Mouse (Mus musculus) Muller cell, postnatal 12 days (primary cell): Measurements from ENCODE around the gene Pdf.

Experiments
- DNase-seq: peaks from one replicate; pipeline ENCODE4 v3.0.0-alpha.2; 2015; ENCODE audit errors: inconsistent ontology term

Gene Pdf

GRCm38 (mm10) chr8:107048061-107048941 is at the start of gene Pdf:
Gene Pdf, minus strand, starts transcription at chr8:107048614.
- DNase-seq: peak; percentile 85

- peak; percentile 99 for DNase-seq
Measured at GRCm38 (mm10) chr8:107096366-107097036, 48.1 kb upstream of the Pdf start, which contains the start of gene Terf2. Gene Terf2, minus strand, starts transcription at chr8:107096547.

DNA sequence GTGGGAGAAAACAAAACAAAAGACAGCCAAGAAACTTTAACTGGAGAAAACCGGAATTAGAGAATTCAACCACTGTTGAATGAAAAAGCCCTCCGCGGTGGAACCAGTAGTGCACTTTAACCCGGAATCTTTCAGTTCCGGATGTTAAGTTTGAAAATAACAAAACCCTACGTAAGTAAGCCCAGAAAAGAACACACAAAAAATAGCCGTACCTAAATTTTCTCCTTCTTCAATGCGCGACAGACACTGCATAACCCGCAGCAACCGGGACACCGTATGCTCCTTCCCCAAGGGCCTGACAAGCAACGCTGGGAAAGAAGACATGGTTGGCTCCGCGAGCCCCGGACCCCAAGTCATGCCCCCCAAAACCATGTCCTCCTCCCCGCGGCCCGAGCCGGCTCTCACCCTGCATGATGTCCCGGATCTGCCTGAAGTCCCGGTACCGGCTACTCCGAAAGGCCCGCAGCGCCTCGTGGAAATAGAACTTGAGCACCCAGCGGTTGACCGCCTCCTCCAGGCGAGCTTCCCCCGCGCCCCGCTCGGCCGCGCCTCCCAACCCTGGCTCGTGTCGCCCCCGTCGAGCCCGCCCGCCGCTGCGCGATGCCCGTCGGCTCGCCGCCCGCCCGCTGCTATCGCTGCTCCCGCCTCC is 47.4 kb upstream of the Pdf start:
- DNase-seq: no peak

DNA sequence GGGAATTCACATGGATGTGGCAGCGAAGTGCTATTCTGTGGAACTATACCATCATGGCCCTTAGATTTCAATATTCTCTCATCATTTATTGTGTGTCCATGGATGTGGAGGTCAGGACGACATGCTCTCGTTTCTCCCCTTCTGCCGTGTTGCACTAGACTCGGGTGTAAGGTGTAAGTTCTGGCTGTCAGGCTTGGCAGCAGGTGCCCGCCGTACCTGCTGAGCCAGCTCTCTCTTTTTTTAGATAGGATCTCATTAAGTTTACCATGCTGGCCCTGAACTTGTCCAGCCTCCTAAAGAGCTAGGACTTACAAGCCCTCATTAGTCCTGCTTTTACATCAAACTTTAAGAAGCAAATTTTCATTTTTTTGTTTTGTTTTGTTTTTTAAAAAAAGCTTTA is 42.1 kb upstream of the Pdf start:
- no peak for DNase-seq

DNA sequence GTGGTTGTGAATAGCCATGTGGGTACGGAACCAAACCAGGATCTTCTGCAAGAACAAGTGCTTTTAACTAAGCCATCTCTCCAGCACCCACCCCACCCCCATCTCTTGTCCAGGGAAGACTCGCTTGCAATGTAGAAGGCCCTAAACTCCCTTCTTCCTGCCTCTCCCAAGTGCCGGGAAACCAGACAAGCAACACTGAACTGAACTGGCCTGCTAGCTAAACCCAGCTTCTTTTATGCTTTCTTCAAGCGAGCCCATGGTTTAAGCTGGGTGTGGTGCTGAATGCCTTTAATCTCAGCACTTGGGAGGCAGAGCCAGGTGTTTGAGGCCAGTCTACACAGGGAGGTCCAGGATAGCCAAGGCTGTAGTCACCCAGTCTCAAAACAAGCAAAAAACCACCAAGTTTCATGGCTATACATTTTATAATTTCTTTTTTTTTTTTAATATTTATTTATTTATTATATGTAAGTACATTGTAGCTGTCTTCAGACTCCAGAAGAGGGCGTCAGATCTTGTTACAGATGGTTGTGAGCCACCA is 40.2 kb upstream of the Pdf start:
- no peak for DNase-seq

- no peak for DNase-seq
Measured at GRCm38 (mm10) chr8:107086018-107086417, 37.6 kb upstream of the Pdf start.

DNA sequence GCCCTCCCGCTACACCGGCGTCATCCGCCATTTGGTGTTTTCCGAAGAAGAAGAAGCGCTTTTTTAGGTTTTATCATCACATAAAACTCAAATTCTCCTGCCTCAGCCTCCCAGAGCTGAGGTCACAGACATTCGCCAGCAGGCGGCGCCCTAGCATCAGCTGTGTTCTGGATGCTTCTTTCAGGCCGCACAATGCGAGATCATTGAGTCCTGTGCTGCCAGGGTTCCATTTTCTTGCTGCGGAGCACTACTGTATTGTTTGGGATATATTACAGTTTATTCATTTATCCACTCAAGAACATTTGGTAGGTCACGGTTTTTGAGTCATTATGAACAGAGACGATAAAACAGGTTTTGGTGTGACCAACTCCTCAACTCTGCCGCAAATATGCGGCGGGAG is 36.9 kb upstream of the Pdf start:
- no peak for DNase-seq

DNA sequence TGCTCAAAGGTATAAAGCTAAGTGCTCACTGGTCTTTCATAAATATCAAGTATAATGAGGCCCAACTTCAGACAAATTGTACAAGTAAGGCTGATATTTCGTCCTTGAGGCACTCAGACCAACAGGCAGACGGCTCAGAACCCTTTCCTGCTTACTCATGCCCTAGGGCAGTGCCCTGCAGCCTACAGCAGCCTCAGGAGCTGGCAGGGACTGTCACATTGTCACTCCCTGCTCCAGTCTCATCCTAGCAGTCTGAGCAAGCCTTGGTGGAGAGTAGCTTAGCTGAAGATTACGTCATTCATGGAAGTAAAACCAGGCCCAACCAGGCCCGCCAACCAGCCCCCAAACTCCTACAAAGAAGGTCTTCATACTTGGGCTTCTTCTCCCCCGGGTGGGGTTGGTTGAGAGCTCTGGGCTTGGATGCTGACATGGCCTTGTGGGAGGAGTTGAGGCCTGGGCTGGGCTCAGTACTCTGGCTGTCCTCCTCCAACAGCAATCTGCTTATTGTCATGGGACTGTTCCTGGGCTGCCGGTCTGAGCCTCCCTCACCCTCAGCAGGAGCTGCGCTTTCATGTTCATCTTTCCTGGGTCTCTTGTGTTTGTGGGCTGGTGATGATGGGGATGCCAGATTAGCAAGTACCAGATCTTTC is 27.9 kb upstream of the Pdf start:
- no peak for DNase-seq

- no peak for DNase-seq
Measured at GRCm38 (mm10) chr8:107074128-107074527, 25.7 kb upstream of the Pdf start.

DNA sequence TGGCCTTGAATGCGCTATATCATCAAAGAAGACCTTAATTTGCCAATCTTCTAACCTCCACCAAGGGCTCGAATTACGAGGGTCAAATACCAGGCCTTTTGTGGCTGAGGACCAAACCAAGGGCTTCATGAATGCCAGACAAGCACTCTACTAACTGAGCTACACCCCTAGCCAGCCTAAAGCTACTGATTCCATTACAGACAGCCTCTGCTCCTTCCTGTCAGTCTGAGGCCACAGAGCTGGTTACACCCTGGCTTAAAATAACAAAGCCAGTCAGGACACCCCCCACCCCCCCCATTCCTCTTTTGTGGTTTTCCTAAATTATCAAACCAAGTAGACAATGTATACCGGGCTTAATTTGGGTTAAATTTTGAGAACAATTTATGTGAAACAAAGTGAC is 25.3 kb upstream of the Pdf start:
- no peak for DNase-seq

DNA sequence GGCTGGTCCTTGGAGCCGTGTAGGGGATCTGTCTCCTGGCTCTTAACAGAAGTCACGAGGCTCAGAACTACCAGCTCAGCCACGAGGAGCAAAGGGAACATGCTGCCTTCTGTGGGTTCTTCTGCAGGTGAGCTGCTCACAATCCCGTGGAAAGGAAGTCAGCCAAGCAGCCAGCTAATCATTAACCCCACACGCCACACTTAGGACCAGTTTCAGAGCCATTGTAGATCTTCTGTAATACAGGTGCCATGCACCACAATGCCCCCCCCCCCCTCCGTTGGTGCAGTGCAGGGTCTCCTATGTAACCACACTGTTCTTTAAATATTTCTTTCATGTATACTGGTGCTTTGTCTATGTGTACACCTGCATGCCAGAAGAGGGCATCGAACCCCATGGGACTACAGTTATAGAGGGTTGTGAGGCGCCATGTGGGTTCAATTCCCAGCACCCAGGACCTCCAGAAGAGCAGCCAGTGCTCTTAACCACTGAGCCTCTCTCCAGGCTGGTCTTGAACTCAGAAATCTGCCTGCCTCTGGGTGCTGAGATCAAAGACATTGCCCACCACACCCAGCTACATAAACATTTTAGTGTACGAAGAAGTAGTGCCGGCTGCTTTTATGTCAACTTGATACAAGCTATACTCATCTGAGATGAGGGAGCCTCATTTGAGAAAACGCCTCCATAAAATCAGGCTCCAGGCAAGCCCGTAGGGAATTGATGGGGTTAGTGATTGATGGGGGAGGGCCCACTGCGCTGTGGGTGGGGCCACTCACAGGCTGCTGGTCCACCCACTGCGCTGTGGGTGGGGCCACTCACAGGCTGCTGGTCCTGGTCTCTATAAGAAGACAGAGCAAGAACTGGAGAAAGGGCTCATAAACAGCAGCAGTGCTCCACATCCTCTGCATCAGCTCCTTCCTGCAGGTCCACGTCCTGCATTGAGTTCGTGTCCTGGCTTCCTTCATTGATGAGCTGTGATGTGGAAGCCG is 17.4 kb upstream of the Pdf start, which contains the start of gene Tmed6:
TSS of gene Tmed6 (minus strand) at position 134 of the 986 bp plus-strand sequence.
- no peak for DNase-seq

GRCm38 (mm10) chr8:107062613-107063012 is 14.2 kb upstream of the Pdf start:
- DNase-seq: no peak

- DNase-seq: no peak
Measured at GRCm38 (mm10) chr8:107056973-107057369, 8.6 kb upstream of the Pdf start.

DNA sequence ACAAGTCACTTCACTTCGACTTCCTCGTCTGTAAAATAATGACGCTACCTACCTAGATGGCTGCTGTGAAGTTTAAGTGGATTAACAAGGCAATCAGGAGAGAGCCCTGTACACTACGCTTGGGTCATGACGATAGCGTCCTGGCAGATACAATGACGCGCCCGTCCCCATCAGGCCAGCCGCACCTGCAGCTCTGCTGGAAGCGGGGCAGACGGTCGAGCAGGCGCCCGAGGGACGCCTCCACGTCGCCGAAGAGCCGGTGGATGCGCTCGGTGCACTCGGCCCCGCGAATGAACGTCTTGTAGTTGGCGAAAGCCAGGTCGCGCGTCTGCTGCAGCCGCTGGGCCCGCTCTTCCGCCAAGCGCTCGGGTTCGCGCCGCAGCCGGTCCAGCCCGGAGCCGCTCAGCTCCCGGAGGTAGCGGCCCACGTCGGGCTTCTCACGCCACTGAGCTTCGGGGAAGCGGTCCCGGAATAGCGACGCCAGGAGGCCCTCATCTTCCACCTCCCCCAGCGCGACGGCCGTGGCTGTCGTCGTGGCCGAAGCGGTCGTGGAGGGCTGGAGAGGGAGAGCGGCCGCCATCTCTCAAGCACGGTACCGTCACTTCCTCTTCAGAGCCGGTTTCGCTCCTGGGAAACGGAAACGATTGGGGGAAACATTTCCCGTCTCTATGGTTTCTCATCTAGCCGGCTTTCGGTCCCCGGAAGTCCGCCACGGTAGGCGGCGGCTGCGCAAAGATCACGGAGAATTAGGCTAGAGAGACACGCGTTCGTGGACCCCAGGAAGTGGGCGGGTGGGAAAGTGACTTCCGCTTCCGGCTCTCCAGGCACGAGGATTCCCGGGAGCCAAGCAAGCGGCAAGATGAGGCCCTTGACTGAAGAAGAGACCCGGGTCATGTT is 7.9 kb upstream of the Pdf start, which contains the start of the genes Cog8 and Nip7:
TSS of gene Cog8 (minus strand) at position 614 of the 897 bp plus-strand sequence.
TSS of gene Nip7 (plus strand) at position 802 of the 897 bp plus-strand sequence.
- DNase-seq: peak; percentile 99

GRCm38 (mm10) chr8:107052046-107052445 is 3.6 kb upstream of the Pdf start:
- DNase-seq: no peak

GRCm38 (mm10) chr8:107049480-107049879 is 1.1 kb upstream of the Pdf start:
- no peak for DNase-seq

DNA sequence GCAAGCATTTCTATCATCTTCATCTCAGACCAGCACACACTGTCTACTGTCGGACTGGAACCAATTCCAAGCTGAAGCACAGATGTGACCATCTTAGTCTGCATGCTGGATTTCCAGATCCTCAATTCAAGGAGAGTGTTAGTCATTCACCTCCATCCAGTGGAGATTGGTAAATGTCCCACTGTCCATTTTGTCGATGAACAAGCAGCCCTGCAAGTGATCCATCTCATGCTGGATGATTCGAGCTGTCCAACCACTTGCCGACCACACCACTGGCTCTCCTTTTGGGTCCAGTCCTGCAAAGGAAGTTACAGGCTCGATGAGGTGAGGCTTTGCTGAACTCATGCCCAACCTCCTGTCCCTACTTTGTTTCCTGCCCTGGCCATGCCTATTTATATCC is 1.4 kb downstream of the Pdf start:
- no peak for DNase-seq

- no peak for DNase-seq
Measured at GRCm38 (mm10) chr8:107045478-107045877, 2.9 kb downstream of the Pdf start.

GRCm38 (mm10) chr8:107040632-107041031 is 7.8 kb downstream of the Pdf start:
- DNase-seq: no peak
